Mouse (Mus musculus): ENCODE results near the gene Plppr3. TPM values are rescaled to one million over a fixed set of nuclear protein-coding genes. Genes with fewer than 3 reads are reported as not detected.

Plppr3 gene
- total RNA-seq, 1 experiment: 3.7 TPM

- Histone ChIP-seq H3K27ac (ENCODE audit: insufficient read depth, low read depth, low read length, poor library complexity, severe bottlenecking) (no peak overlapping the region), H3K9me3 (ENCODE audit: control insufficient read depth, insufficient read depth, low read depth, low read length) (no peaks in the 10 kb centered on the region), H3K36me3 (ENCODE audit: control insufficient read depth, insufficient read depth, low read length, poor library complexity, severe bottlenecking) (no peaks in the 10 kb centered on the region), H3K9ac (ENCODE audit: insufficient read depth, low read depth, low read length, poor library complexity, severe bottlenecking) (no peak overlapping the region), H3K4me3 (ENCODE audit: insufficient read depth in 1 of 2, low read depth in 1 of 2, low read length in 2 of 2, poor library complexity in 1 of 2, severe bottlenecking in 1 of 2) (no peak overlapping the region), H3K4me1 (ENCODE audit: control insufficient read depth in 2 of 2, insufficient read depth in 2 of 2, low read length in 2 of 2, poor library complexity in 1 of 2) (peaks cover 0 to 19% of the 10 kb centered on the region in 2 experiments; a peak in 1 of 4 replicates)
- no peak for TF ChIP-seq ZC3H11A (IDR thresholded peaks at IDR 0.05; ENCODE audit: borderline replicate concordance, low read depth, low read length)
- TF ChIP-seq ZNF384 (IDR thresholded peaks at IDR 0.05; ENCODE audit: low read depth, low read length): no peak
- TF ChIP-seq CHD2 (IDR thresholded peaks at IDR 0.05; ENCODE audit: low read depth, low read length): no peak
- TF ChIP-seq MAFK (IDR thresholded peaks at IDR 0.05; ENCODE audit: insufficient read depth, low read depth, low read length): no peak
- TF ChIP-seq HCFC1 (IDR thresholded peaks at IDR 0.05; ENCODE audit: borderline replicate concordance, insufficient read depth, low read length): no peak
- in situ Hi-C loops (cut with MboI; ENCODE audit: low sequenced_read_pairs in 2 of 2, unreplicated experiment in 2 of 2): no loop called here
- no peak for DNase-seq (ENCODE audit: low read depth, low spot score)
Measured at GRCm38 (mm10) chr10:79877757-79878156, 3.3 kb upstream of the Plppr3 start.

GRCm38 (mm10) chr10:79877174-79877573 lies 2.7 kb upstream of the Plppr3 start:
- in situ Hi-C loops (cut with MboI; ENCODE audit: low sequenced_read_pairs in 2 of 2, unreplicated experiment in 2 of 2): no loop called here
- H3K9me3 ChIP-seq (ENCODE audit: control insufficient read depth, insufficient read depth, low read depth, low read length): no peaks in the 10 kb centered on the region
- no peak for TF ChIP-seq MAFK (IDR thresholded peaks at IDR 0.05; ENCODE audit: insufficient read depth, low read depth, low read length)
- TF ChIP-seq HCFC1 (IDR thresholded peaks at IDR 0.05; ENCODE audit: borderline replicate concordance, insufficient read depth, low read length): no peak
- TF ChIP-seq ZC3H11A (IDR thresholded peaks at IDR 0.05; ENCODE audit: borderline replicate concordance, low read depth, low read length): no peak
- TF ChIP-seq CHD2 (IDR thresholded peaks at IDR 0.05; ENCODE audit: low read depth, low read length): no peak
- no peak for TF ChIP-seq ZNF384 (IDR thresholded peaks at IDR 0.05; ENCODE audit: low read depth, low read length)
- no peak overlapping the region for H3K4me3 ChIP-seq (ENCODE audit: insufficient read depth in 1 of 2, low read depth in 1 of 2, low read length in 2 of 2, poor library complexity in 1 of 2, severe bottlenecking in 1 of 2)
- H3K4me1 ChIP-seq (ENCODE audit: control insufficient read depth in 2 of 2, insufficient read depth in 2 of 2, low read length in 2 of 2, poor library complexity in 1 of 2): peaks cover 0 to 15% of the 10 kb centered on the region in 2 experiments; a peak in 1 of 4 replicates
- no peaks in the 10 kb centered on the region for H3K36me3 ChIP-seq (ENCODE audit: control insufficient read depth, insufficient read depth, low read length, poor library complexity, severe bottlenecking)
- H3K27ac ChIP-seq (ENCODE audit: insufficient read depth, low read depth, low read length, poor library complexity, severe bottlenecking): no peak overlapping the region
- H3K9ac ChIP-seq (ENCODE audit: insufficient read depth, low read depth, low read length, poor library complexity, severe bottlenecking): no peak overlapping the region
- no peak for DNase-seq (ENCODE audit: low read depth, low spot score)

GRCm38 (mm10) chr10:79873715-79874289 lies 632 bp downstream of the Plppr3 start:
- Histone ChIP-seq H3K4me3 (ENCODE audit: insufficient read depth in 1 of 2, low read depth in 1 of 2, low read length in 2 of 2, poor library complexity in 1 of 2, severe bottlenecking in 1 of 2) (peak overlapping the region; percentile 66 to 73), H3K9ac (ENCODE audit: insufficient read depth, low read depth, low read length, poor library complexity, severe bottlenecking) (no peak overlapping the region), H3K27ac (ENCODE audit: insufficient read depth, low read depth, low read length, poor library complexity, severe bottlenecking) (no peak overlapping the region), H3K4me1 (ENCODE audit: control insufficient read depth in 2 of 2, insufficient read depth in 2 of 2, low read length in 2 of 2, poor library complexity in 1 of 2) (no peaks in the 10 kb centered on the region), H3K36me3 (ENCODE audit: control insufficient read depth, insufficient read depth, low read length, poor library complexity, severe bottlenecking) (no peaks in the 10 kb centered on the region), H3K9me3 (ENCODE audit: control insufficient read depth, insufficient read depth, low read depth, low read length) (no peaks in the 10 kb centered on the region)
- in situ Hi-C loops (cut with MboI; ENCODE audit: low sequenced_read_pairs in 2 of 2, unreplicated experiment in 2 of 2): no loop called here
- no peak for DNase-seq (ENCODE audit: low read depth, low spot score)
- no peak for TF ChIP-seq MAFK (IDR thresholded peaks at IDR 0.05; ENCODE audit: insufficient read depth, low read depth, low read length)
- no peak for TF ChIP-seq ZNF384 (IDR thresholded peaks at IDR 0.05; ENCODE audit: low read depth, low read length)
- TF ChIP-seq ZC3H11A (IDR thresholded peaks at IDR 0.05; ENCODE audit: borderline replicate concordance, low read depth, low read length): no peak
- TF ChIP-seq HCFC1 (IDR thresholded peaks at IDR 0.05; ENCODE audit: borderline replicate concordance, insufficient read depth, low read length): no peak
- no peak for TF ChIP-seq CHD2 (IDR thresholded peaks at IDR 0.05; ENCODE audit: low read depth, low read length)

- Histone ChIP-seq H3K36me3 (ENCODE audit: control insufficient read depth, insufficient read depth, low read length, poor library complexity, severe bottlenecking) (no peaks in the 10 kb centered on the region), H3K4me1 (ENCODE audit: control insufficient read depth in 2 of 2, insufficient read depth in 2 of 2, low read length in 2 of 2, poor library complexity in 1 of 2) (no peaks in the 10 kb centered on the region), H3K9me3 (ENCODE audit: control insufficient read depth, insufficient read depth, low read depth, low read length) (no peaks in the 10 kb centered on the region), H3K9ac (ENCODE audit: insufficient read depth, low read depth, low read length, poor library complexity, severe bottlenecking) (no peak overlapping the region), H3K27ac (ENCODE audit: insufficient read depth, low read depth, low read length, poor library complexity, severe bottlenecking) (no peak overlapping the region), H3K4me3 (ENCODE audit: insufficient read depth in 1 of 2, low read depth in 1 of 2, low read length in 2 of 2, poor library complexity in 1 of 2, severe bottlenecking in 1 of 2) (no peak overlapping the region)
- no peak for DNase-seq (ENCODE audit: low read depth, low spot score)
- TF ChIP-seq MAFK (IDR thresholded peaks at IDR 0.05; ENCODE audit: insufficient read depth, low read depth, low read length) (no peak), HCFC1 (IDR thresholded peaks at IDR 0.05; ENCODE audit: borderline replicate concordance, insufficient read depth, low read length) (no peak), ZNF384 (IDR thresholded peaks at IDR 0.05; ENCODE audit: low read depth, low read length) (no peak), CHD2 (IDR thresholded peaks at IDR 0.05; ENCODE audit: low read depth, low read length) (no peak), ZC3H11A (IDR thresholded peaks at IDR 0.05; ENCODE audit: borderline replicate concordance, low read depth, low read length) (no peak)
- in situ Hi-C loops (cut with MboI; ENCODE audit: low sequenced_read_pairs in 2 of 2, unreplicated experiment in 2 of 2): no loop called here
Measured at GRCm38 (mm10) chr10:79873313-79873712, 1.1 kb downstream of the Plppr3 start.
